Mouse (Mus musculus) MEL-GATA-1-ER (cell line): ENCODE results near the gene Qprt.

Experiments used
- DNase-seq: peaks from one replicate; pipeline ENCODE4 v3.0.0-alpha.2; 2012; ENCODE audit warnings: low read depth; ENCODE audit errors: extremely low read depth

Gene Qprt

DNA sequence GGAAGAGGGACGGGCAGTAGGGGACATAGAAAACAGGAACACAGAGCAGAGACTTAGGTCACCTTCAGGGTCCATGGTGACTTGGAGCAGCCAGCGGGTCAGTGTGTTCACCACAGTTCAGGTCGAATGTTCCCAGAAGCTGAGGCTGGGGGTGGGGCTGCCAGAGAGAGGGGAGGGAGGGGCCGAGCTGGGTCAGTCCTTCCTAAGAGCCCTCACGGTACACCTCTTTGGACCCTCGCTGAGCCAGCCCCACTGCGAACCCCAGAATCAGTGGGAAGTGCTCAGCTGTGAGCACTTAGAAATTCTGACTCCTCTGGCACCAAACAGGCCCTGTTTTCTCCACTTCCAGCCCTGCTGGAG lies at the start of gene Qprt:
Qprt (minus strand) TSS at position 316 of the 360 bp plus-strand sequence.
- DNase-seq: no peak

DNA sequence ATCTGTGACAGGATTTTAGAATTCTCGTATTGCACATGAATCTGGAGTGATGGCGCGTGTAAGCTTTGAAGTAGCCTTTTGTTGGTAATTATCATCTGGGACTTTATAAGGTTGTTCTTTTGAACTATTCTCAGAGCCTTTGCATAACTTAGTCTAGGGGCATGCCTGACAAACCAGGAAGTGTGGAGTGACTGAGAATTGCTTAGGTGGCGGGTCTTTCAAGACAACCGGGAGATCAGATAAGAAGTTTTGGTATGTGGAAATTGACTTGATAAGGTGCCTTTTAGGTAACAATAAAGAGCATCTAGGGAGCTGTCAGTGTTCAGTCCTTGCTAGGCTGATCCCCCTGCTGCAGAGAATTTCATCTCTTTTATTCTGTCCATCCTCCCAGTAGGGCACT lies 44.5 kb upstream of the Qprt start:
- DNase-seq: no peak

DNA sequence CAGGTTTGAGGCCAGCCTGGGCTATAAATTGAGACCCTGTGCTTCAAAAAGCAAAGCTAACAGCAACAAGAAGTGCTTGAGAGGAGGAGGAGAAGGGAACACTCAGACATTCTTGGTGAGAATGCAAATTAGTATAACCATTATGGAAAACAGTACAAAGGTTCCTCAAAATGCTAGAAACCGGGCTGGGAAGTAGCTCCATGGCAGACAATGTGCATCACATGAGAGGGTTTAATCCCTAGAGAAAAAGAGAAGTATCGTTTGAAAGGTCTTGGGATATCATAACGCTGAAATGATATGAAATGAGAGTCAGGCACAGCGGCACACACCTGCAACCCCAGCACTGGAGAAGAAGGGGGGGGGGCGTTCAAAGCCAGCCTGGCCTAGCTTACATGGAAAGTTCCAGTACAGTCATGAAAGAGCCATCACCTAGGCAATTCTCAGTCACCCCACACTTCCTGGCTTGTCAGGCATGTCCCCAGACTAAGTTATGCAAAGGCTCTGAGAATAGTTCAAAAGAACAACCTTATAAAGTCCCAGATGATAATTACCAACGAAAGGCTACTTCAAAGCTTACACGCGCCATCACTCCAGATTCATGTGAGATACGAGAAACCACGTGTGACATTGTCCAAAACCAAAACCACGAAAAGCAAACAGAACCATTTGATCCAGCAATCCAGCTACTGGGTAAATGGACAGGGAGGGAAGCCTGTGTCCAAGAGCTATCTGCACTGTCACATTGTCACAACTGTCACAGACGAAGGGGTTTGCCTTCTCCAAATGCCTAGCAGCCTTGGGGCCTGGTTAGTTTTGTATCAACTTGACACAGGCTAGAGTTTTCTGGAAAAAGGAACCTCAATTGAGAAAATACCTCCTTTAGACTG lies 43.8 kb upstream of the Qprt start:
- DNase-seq: no peak

DNA sequence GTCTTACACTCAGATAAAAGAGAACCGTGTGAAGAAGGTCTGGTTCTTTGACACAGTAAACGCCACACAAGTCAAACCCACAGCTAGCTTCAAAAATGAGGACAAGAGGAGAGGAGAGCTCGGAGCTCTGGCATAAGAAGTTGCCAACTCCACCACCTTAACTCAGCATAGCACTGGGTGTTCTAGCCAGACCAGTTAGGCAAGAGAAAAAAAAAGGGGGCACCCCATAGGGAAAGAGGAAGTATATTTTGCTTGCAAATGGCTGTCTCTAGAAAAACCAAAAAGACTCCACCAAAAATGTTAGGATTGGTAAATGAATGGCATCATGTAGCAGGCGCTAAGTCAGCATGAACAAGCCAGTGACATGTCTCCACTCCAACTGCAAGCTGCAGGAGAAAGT lies 42.0 kb upstream of the Qprt start:
- no peak for DNase-seq

DNA sequence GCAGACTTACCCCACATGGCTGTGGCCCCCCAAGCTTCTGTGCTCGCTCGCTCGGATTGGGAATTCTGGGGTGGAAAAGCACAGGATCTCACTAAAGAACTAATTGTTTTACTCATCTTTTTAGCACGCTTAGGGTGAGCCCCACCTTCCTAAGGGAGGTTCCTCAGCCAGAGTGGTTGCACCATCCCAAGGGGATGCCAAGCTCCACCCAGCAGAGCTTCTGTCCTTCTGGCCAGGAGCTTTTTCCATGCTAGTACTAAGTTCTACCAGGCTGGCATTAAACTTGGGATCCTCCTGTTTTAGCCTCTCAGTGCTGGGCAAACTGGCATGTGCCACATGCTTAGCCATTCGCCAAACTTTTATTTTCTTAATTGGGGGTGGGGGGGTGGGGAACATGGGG lies 40.5 kb upstream of the Qprt start:
- DNase-seq: no peak

DNA sequence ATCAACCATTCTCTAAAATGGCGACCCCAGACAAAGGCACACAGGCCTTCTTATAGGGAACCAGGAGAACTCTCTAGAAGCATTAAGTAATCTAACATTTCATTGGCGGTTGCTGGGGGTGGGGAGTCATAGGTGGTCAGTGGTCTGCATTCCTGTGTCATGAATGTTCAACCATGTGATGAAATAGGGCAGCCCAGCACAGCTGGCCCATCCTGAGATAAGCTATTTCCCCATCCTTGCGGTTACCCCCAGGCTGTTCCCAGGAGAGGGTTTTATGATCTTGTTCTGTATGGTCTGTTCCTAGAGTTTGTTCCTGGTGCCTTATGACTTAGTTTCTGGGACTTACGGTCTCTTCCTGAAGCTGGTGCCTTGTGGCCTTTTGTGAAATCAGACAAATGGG lies 35.5 kb upstream of the Qprt start:
- no peak for DNase-seq

DNA sequence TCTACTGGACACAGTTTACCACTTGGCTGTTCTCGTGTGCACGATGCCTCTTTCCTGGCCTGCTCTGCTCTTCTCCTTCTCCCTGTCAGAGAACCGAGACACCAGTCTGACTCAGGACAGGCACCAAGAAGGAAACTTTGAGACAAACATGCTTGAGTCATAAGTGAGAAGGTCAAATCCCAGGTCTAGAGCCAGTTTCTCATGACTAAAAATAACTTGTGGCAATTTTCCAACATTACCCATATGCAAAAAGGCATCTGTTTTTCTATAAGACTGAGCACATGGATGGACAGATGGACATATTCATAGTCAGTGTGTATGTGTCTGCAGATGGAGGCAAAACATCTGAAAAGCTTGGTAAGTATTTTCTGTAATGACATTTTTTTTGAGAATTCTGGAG lies 31.5 kb upstream of the Qprt start:
- no peak for DNase-seq

DNA sequence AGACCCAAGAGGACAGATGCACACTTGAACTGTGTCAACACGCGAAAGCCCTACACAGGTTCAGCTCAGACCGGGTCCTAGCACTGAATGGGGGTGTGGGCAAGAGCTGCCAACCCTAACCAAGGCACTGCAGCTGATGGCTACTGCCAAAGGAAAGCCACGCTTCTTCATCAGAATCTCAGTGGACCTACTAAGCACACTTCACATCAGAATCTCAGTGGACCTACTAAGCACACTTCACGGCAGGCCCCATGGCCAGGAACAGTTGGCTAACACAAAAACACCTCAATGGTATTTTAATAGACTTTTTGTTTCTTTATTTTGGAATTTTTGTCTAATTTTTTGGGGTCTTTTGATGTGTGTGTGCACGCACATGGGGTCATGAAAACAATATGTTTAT lies 30.4 kb upstream of the Qprt start:
- DNase-seq: no peak

DNA sequence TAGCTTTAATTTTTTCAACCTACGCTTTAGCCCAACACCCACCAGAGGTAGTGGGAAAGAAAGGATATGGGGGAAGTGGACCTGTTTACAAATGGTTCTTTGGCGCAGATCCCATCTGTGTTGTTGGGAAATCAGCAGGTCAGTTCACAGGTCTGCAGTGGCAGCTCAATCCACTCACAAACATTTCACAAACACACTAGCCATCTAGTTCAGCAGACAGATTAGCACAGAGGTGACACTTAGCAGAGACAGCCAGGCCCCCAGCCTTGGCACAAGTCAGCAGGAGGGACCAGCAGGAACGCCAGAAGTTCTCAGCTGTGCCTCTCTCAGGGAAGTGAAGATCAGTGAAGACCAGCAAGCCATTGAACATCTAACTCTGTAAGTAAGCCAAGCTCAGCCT lies 25.9 kb upstream of the Qprt start:
- no peak for DNase-seq

DNA sequence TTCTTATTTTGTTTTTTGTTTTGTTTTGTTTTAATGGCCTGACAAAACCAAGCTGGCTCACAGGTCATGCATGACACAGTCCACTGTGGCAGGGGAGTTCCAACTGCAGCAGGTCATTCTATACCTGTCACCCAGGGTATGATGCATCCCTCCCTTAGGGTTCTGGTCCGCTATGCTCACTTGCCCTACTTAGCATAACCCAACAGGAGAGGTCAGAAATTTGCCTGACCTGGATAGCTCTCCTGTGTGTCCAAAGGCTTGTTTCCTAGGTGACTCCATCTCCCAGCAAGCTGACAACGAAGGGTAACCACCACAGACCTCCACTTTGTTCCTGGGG lies 24.2 kb upstream of the Qprt start:
- no peak for DNase-seq

DNA sequence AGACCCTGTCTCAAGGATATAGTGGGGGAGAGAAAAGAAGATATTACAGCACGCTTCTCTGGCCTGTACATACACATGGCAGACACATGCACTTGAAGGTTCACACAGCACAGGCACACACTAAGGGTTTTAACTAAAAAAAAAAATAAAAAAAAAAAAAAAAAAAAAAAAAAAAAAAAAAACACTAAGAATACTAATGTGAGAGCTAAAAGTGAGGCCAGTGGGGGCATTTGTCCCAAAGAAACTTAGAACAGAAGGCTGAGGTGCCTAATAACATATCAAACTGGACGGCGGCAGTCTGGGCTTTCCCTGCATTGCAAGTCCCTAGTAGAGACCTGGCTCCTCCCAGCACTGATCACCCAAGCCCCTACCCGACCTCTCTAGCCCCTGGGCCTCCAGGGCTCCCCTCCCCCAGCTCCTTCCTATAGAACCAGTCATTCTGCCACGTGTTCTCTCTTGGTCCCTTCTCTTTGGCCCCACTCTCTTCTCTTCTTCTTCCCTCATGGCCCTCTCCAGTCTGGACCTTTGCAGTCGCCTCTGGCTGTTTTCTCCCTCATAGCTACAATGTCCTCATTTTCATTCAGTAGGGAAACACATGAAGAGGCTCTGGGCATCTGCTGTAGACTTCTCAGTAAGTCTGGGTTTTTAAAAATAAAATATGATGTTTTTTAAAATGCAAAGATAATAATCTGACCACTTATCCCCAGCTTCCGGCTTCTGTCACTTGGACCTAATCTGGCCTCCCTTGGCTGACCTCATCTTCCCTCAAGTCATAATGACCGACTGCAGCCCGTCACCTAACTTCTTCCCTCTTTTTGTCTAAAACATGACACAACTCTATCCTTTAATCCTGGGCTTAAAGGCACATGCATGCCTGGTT lies 23.6 kb upstream of the Qprt start:
- no peak for DNase-seq

DNA sequence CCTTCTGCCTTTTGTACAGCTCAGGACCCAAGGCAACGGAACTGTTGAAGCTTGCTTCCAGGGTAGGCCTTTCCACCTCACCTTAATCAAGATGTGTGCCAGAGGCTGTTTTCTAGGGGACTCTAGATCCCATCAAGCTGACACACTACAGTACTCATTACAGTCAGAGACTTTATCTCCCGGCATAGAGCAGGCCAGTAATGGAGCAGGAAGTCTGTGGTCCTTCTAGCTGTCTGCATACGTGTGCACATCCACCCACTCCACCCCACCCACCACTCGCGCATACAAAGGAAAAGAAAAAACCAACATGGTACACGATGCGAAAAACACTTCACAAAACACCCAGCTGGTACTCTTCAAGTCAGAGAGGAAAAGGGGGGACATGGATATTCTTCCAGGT lies 22.4 kb upstream of the Qprt start:
- no peak for DNase-seq

DNA sequence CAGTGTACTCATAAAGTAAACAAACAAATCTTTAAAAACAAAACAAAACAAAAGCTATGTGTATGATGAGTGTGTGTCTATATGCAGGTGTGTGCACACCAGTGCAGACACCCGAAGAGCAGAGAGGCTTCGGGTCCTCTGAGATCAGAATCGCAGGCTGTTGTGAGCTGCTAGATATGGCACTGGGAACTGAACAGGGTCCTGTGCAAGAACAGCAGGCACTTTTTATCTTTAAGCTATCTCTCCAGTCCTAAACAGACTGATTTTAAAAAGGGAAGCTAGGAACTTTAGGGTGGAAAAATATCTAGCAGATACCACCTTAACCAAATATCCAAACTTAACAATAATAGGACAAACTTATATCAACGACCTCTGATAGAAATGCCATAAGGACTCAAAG lies 20.6 kb upstream of the Qprt start:
- peak; percentile 36 for DNase-seq

DNA sequence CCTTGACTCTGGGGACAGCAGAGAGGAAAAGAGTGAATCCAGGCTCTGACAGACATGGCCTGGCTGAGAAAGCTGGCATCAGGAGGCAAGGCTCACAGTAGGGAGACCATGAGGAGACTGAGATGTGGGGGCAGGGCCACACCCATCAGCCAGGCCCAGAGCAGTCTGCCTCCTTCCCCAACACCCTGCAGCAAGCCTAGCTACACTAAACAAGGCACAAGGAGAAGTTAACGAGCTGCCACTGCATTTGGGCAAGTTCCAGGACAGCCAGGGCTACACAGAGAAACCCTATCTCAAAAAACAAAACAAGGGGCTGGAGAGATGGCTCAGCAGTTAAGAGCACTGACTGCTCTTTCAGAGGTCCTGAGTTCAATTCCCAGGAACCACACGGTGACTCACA lies 20.2 kb upstream of the Qprt start:
- peak; percentile 83 for DNase-seq

DNA sequence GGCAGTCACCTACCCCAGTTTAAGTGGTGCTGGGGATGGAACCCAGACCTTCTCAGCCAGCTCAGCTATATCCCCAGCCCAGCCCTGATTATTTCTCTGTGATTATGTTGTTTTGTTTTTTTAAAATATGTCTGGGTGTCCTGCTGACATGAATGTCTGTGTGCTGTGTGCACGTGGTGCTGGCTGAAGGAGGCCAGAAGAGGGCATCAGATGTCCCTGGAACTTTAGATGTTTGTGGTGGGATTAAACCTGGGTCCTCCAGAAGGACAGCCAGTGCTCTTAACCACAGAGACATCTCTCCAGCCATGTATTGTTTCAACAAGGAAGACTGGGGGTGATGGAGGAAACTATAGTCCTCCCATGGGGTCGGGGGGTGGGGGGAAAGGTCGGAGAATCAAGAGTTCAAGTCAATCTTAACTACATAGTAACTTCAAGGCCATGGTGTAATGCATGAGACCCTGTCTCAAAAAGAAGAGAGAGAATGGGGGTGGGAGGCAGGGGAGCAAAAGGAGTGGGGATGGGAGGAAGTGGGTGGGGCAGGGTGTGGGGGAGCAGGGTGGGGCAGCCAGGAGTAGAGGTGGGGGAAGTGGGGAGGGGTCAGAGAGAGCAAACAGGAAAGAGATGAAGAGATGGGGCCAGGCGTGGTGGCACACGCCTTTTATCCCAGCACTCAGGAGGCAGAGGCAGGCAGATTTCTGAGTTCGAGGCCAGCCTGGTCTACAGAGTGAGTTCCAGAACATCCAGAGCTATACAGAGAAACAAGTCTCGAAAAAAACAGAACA lies 18.8 kb upstream of the Qprt start:
- DNase-seq: peak; percentile 31

DNA sequence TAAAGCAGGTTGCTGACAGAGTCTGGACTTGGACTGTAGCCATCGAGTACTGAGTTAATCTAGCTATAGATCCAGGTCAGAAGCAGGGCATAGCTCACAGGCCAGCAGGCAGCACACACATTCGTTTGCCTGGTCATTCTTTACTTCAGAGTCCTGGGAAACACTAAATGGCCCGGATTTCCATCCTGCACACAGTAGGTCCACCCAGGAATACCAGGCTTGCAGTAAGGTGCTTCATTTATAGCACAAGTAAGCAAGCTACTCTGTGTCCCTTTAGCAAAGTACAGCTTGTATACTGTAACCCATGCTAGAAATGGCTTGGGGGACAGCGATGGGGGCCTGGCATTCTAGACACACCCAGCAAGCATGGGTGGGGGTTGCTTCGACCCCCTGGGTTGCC lies 17.5 kb upstream of the Qprt start:
- no peak for DNase-seq

DNA sequence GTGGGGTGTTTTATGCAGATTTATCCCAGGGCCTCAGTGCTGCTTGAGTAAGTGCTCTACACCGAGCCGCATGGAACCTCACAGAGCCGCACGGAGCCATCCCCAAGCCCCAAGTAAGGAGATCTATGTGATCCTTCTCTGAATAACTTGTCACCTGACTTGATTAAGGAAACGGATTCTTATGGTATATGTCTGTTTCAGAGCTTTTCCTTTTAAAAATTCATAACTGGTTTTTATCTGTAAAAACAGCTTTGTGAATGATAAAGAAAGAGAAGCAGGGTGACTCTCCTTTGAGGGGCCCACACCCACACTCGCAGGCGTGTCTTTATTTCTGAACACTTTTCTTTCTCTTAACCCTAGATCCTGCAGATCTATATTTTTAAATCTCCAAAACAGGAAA lies 17.1 kb upstream of the Qprt start:
- DNase-seq: peak; percentile 76

DNA sequence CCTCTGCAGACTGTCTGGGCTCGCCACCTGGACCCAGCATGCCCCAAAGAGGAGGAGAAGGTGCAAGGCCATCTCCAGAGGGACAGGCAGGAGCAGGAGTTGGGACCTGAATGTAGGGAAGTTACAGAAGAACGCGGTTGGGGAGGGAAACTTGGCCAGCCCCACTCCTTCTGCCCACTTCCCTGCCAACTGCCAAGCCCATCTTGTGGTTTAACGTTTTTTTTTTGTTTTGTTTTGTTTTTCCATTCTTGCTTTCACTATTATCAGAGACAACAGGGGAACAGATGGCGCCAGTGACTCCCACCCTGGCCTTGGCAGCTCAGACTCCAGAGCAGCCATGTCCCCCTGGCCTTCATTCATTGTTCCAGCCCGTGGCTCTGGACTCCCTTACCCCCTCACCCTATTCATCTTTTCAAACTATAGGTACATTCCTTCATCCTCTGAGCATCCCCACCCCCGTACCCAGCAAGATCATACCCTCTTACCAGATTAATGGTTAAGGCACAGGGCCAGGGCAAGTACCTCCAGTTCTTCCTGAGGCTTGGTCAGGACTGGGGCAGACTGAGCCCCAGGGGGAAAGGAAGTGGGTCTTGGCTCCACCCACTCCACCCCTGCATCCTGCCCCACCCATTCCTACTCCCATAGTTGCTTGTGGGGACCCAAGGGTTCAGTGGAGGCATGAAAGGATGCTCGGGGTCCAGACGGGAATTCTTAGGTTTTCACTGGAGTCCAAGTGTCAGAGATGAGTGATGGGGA lies 15.4 kb upstream of the Qprt start, which contains the start of gene Spn:
Spn (minus strand) TSS at position 562 of the 756 bp plus-strand sequence.
- peak; percentile 74 for DNase-seq

DNA sequence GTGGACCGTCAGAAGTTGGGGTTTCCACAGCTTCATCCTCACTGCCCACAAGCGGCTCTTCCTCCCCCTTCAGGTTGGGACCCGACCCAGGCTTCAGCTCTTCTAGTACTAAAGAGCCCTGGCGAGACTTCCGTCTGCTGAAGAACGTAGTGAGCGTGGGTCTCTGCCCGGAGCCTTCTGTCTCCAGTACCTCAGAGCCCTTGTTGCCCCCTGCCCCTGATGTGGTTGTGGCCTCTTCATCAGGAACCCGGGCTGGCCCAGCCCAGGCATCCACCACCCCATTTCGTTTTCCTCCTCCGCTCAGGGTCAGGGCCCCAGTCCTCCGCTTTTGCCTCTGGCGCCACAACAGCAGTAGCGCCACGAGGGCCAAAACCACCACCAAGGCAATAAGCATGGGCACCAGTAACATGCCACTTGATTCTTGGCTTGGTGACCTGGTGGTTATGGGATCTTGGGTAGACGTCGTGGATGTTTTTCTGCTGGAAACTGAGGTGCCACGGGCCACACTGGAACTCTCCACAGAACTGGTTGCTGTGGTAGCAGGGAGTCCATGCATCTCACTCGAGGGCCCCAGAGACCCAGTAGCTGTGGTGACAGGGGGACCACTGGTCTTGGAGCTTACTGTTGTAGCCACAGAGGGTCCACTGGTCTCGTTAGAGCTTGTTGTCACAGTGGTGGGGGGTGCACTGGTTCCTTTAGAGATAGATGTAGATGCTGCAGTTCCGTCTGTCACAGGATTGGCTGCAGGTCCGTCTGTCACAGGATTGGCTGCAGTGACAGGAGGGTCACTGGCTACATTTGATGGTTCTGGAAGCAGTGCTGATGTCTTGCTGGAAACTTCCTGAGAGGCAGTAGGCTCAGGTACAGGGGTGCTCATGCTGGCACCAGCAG lies 14.4 kb upstream of the Qprt start:
- DNase-seq: peak; percentile 47

DNA sequence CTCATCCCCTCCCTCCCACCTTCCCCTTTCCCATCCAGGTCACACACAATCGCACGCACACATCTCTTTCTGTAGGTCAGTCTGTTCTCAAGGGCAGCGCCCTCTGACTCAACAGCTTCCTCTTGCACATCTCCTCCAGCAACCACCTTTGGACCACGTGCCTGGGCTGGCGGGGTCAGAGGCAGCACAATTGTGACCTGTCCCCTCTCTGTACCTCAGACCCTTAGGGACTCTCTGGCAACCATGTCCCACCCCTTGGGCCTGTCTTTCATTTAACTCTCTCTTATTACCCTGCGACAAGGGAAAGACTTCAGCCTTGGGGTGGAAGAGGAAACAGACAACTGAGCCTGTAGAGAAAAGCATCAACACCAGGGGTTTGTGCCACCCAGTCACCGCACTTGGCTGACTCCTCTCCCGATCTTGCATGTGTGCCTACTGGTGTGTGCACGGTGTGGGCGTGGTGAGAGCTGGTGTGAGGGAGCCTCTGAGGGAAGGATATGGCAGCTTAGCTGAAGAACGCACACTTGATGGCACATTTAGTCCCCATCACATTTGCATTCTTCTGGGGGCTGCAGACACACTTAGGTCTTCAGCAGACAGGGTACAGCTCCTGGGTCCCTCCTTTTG lies 12.9 kb upstream of the Qprt start:
- peak; percentile 35 for DNase-seq
